Mouse (Mus musculus): ENCODE measurements around the gene Akr1d1. TPM values are rescaled to one million over a fixed set of nuclear protein-coding genes. Genes with fewer than 3 reads are reported as not detected.
A peak's percentile ranks its signal among the peaks of the same experiment; 100 is the strongest.

Gene Akr1d1
- polyA plus RNA-seq, 1 experiment from 2014 or later: not detected

DNA sequence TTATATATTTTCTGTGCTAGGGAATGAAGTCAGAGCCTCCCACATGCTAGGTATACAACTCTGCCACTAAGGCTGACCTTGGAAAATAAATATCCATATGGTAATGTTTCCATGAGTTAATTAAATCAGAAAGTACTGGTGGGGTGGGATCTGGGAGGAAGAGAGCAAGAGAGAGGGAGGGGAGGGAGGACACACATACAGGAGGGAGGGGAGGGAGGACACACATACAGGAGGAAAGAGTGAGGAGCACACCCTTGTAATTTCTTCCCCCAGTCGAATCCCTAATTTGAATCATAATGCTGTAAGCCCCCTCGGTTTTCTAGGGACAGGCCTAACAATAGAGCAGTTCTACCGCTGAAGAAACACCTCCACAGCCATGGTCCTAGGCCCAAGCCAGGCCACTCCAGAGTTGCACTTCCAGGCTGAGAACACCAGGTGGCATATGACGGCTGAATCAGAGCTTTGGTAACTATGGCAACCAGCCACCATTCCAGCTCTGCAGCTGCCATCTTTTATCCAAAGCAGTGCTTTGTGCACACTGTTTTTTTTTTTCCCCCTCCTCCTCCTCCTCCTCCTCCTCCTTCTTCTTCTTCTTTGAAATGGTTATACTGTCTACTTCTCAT, 59.5 kb downstream of the Akr1d1 start:
- H3K4me1 ChIP-seq (ENCODE audit: control insufficient read depth, insufficient read depth, low read length): peaks cover 28% of the 10 kb centered on the region
- WGBS: 0% methylated on average over 4 of the region's 4 CpGs
- no peaks in the 10 kb centered on the region for H3K27me3 ChIP-seq (replicated peaks; ENCODE audit: control insufficient read depth, insufficient read depth, low read length)
- H3K9me3 ChIP-seq (replicated peaks; ENCODE audit: control insufficient read depth, low read length): no peaks in the 10 kb centered on the region
- H3K36me3 ChIP-seq (ENCODE audit: control insufficient read depth, insufficient read depth, low read length): no peaks in the 10 kb centered on the region
- H3K4me2 ChIP-seq (ENCODE audit: low read length): no peak overlapping the region
- no peak overlapping the region for H3K4me3 ChIP-seq (ENCODE audit: low read depth, low read length)
- no peak overlapping the region for H3K9ac ChIP-seq (ENCODE audit: low read length)
- ATAC-seq (peak; percentile 91), DNase-seq (ENCODE audit: low spot score) (peak; percentile 97)
- H3K27ac ChIP-seq (ENCODE audit: low read depth, low read length): peak overlapping the region; percentile 78; the same call in 1 of the 2 replicates

DNA sequence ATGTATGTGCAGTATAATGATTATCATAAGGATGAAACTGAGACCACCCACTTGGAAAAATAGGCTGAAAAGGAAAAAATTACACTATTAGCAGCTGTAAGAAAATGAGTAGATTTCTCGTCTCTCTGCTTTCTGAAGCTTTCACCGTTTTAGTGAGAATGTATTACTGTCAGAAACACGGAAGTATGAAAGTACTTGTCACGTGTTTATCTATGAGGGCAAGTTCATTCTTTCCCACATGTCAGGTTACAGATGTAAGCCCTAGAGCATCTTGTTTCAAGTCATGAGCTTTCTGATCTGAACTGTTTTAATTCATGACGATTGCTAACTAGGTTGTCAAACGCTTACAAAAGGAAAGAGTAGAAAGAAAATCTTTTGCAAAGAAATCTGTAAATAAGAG, 60.8 kb downstream of the Akr1d1 start:
- H3K4me1 ChIP-seq (ENCODE audit: control insufficient read depth, insufficient read depth, low read length): peaks cover 28% of the 10 kb centered on the region
- H3K27ac ChIP-seq (ENCODE audit: low read depth, low read length): peak overlapping the region; percentile 78; the same call in 1 of the 2 replicates
- no peak overlapping the region for H3K4me3 ChIP-seq (ENCODE audit: low read depth, low read length)
- H3K9me3 ChIP-seq (replicated peaks; ENCODE audit: control insufficient read depth, low read length): no peaks in the 10 kb centered on the region
- ATAC-seq (no peak), DNase-seq (ENCODE audit: low spot score) (peak; percentile 1)
- no peak overlapping the region for H3K4me2 ChIP-seq (ENCODE audit: low read length)
- H3K9ac ChIP-seq (ENCODE audit: low read length): no peak overlapping the region
- no peaks in the 10 kb centered on the region for H3K27me3 ChIP-seq (replicated peaks; ENCODE audit: control insufficient read depth, insufficient read depth, low read length)
- H3K36me3 ChIP-seq (ENCODE audit: control insufficient read depth, insufficient read depth, low read length): no peaks in the 10 kb centered on the region
- WGBS: 83% methylated on average over 6 of the region's 6 CpGs

DNA sequence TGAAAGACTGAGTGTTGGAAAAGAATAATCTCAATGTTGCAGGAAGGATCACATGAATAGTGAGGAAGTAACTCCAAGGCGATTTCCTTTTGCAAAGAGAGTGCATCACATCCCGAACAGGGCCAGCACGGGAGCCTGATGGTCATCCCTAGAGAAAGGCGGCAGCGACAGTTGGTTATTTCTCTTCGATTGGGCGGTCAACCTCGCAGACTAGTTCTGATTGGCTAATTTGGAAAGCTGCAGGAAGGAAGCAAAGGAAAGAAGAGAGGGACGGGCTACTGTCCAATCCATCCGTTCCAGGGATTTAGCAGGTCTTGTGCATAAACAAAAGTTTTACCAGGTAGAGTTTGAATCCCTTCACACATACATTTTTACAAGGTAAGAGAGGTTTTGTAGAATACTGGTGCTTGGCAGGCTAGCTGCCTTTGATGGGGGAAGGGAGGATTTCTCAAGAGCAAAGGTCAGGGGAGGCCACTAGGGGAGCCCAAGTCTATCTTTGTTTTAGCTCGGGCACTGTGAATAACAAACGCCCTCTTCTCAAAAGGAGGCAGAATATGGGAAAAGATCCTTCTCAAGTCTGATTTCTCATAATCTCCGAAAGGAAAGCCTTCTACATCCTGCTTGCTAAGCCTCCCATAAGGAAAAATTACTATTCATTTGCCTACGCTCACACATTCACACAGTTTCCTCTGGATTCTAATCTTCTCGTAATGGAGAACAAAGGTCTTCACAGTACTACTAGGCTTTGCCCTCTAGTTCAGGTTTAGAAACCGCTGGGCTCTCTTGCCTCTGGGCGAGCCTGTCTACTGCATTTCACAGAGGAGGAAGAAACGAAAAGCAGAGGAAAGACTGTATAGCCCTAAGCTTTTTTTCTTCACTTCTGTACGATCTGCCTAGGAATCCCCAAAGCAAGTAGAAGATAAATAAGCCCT, 62.4 kb downstream of the Akr1d1 start:
- ATAC-seq: peak; percentile 45
- H3K9me3 ChIP-seq (replicated peaks; ENCODE audit: control insufficient read depth, low read length): no peaks in the 10 kb centered on the region
- H3K4me1 ChIP-seq (ENCODE audit: control insufficient read depth, insufficient read depth, low read length): peaks cover 28% of the 10 kb centered on the region
- H3K4me2 ChIP-seq (ENCODE audit: low read length): peak overlapping the region; percentile 21
- WGBS: 18% methylated on average over 19 of the region's 19 CpGs
- H3K9ac ChIP-seq (ENCODE audit: low read length): peak overlapping the region; percentile 26; the same call in 1 of the 2 replicates
- peak; percentile 81 for DNase-seq (ENCODE audit: low spot score)
- H3K4me3 ChIP-seq (ENCODE audit: low read depth, low read length): no peak overlapping the region
- H3K27ac ChIP-seq (ENCODE audit: low read depth, low read length): peak overlapping the region; percentile 84
- H3K36me3 ChIP-seq (ENCODE audit: control insufficient read depth, insufficient read depth, low read length): no peaks in the 10 kb centered on the region
- no peaks in the 10 kb centered on the region for H3K27me3 ChIP-seq (replicated peaks; ENCODE audit: control insufficient read depth, insufficient read depth, low read length)

DNA sequence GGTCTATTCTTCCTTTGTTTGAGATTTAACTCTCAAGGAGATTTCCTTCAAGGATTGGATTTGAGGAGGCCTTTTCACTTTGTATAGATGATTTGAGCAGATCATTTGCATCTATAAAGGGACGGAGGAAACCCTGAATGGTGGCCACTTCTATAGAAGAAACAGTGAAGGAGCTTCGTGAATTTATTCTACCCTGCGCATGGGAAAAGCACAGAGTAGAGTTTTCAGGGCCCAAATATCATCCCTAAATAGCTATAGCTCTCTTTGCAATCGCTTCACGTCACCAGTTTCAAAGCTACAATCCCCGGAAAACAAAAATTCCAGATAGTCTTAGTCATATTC, 63.0 kb downstream of the Akr1d1 start:
- Histone ChIP-seq H3K9me3 (replicated peaks; ENCODE audit: control insufficient read depth, low read length) (no peaks in the 10 kb centered on the region), H3K4me2 (ENCODE audit: low read length) (peak overlapping the region; percentile 21; the same call in 1 of the 2 replicates), H3K36me3 (ENCODE audit: control insufficient read depth, insufficient read depth, low read length) (no peaks in the 10 kb centered on the region), H3K27ac (ENCODE audit: low read depth, low read length) (peak overlapping the region; percentile 84), H3K4me3 (ENCODE audit: low read depth, low read length) (no peak overlapping the region), H3K27me3 (replicated peaks; ENCODE audit: control insufficient read depth, insufficient read depth, low read length) (no peaks in the 10 kb centered on the region), H3K9ac (ENCODE audit: low read length) (peak overlapping the region; percentile 26; the same call in 1 of the 2 replicates), H3K4me1 (ENCODE audit: control insufficient read depth, insufficient read depth, low read length) (peaks cover 28% of the 10 kb centered on the region)
- DNase-seq (ENCODE audit: low spot score) (peak; percentile 47), ATAC-seq (no peak)
- WGBS: 10% methylated on average over 6 of the region's 6 CpGs

DNA sequence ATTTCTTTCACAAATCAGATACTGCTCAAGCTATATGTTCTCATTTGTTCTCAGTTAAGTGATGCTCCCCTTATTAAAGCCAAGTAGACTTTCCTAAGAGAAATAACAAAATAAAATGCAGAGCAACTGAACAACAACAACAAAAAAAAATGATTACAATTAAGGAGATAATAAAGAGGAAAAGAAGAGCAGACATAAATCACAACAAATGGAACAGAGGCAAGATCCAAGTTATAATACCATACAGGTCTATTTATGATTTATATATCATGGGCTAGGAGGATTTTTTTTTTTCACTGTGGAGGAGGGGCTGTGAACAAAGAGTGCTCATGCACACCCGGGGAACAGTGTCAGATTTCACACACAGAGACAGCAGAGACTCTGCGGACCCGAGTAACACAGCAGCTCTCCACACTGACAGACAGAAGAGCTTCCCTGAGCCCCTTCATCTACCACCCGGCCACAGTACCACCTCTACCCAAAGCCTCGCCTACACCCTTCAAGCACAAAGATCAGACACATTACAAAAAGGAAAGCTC, 63.6 kb downstream of the Akr1d1 start:
- DNase-seq (ENCODE audit: low spot score): peak; percentile 37
- Histone ChIP-seq H3K4me3 (ENCODE audit: low read depth, low read length) (no peak overlapping the region), H3K9ac (ENCODE audit: low read length) (0 out of 2 replicates have a peak overlapping the region, but pooled peaks have one; percentile 26), H3K36me3 (ENCODE audit: control insufficient read depth, insufficient read depth, low read length) (no peaks in the 10 kb centered on the region), H3K9me3 (replicated peaks; ENCODE audit: control insufficient read depth, low read length) (no peaks in the 10 kb centered on the region), H3K27me3 (replicated peaks; ENCODE audit: control insufficient read depth, insufficient read depth, low read length) (no peaks in the 10 kb centered on the region), H3K27ac (ENCODE audit: low read depth, low read length) (peak overlapping the region; percentile 84; the same call in 1 of the 2 replicates), H3K4me1 (ENCODE audit: control insufficient read depth, insufficient read depth, low read length) (peaks cover 28% of the 10 kb centered on the region), H3K4me2 (ENCODE audit: low read length) (0 out of 2 replicates have a peak overlapping the region, but pooled peaks have one; percentile 4)
- ATAC-seq: peak; percentile 22; the same call in 1 of the 2 replicates
- 11% methylated on average over 5 of the region's 5 CpGs for WGBS

DNA sequence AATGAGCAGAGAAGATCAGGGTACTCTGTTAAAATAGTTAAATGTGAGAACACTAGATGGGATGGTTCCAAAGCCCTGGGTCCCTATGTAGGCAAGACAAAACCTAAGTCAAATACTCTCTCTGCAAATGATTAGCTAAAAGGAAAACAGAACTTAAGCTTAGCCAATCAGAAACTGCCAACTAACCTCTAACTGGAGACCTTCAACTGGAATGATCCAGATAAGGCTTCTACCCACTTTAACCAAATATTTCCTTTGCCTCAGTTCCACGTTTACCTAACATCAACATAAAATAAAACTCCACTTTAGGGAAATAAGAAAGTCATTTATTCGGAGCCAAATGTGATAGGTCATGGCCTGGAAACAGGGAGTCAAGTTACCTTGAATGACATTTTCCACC, 67.1 kb downstream of the Akr1d1 start:
- Histone ChIP-seq H3K36me3 (ENCODE audit: control insufficient read depth, insufficient read depth, low read length) (no peaks in the 10 kb centered on the region), H3K27me3 (replicated peaks; ENCODE audit: control insufficient read depth, insufficient read depth, low read length) (no peaks in the 10 kb centered on the region), H3K4me3 (ENCODE audit: low read depth, low read length) (no peak overlapping the region), H3K9me3 (replicated peaks; ENCODE audit: control insufficient read depth, low read length) (no peaks in the 10 kb centered on the region), H3K4me2 (ENCODE audit: low read length) (no peak overlapping the region), H3K4me1 (ENCODE audit: control insufficient read depth, insufficient read depth, low read length) (peaks cover 12% of the 10 kb centered on the region), H3K9ac (ENCODE audit: low read length) (no peak overlapping the region), H3K27ac (ENCODE audit: low read depth, low read length) (no peak overlapping the region)
- WGBS: 86% methylated on average over 2 of the region's 2 CpGs
- no peak for DNase-seq (ENCODE audit: low spot score)
- no peak for ATAC-seq

DNA sequence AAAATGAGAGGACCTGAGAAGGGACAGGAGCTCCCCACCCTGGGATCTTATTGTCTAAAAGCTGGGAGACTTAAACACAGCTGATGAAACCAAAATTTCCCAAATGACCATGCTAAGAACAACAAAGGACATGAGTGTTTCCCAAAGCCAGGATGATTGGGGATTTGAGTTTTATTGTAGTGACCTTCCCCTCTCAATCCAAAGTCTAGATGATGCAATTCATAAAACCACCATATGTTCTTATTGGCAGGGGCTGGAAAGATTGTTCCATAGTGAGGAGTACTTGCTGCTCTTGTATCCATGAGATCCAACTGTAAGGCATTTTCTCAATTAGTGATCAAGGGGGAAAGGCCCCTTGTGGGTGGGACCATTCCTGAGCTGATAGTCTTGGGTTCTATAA, 68.1 kb downstream of the Akr1d1 start:
- Histone ChIP-seq H3K4me3 (ENCODE audit: low read depth, low read length) (no peak overlapping the region), H3K9ac (ENCODE audit: low read length) (no peak overlapping the region), H3K4me2 (ENCODE audit: low read length) (no peak overlapping the region), H3K27me3 (replicated peaks; ENCODE audit: control insufficient read depth, insufficient read depth, low read length) (no peaks in the 10 kb centered on the region), H3K4me1 (ENCODE audit: control insufficient read depth, insufficient read depth, low read length) (peaks cover 2% of the 10 kb centered on the region; the same call in 1 of the 2 replicates), H3K36me3 (ENCODE audit: control insufficient read depth, insufficient read depth, low read length) (no peaks in the 10 kb centered on the region), H3K27ac (ENCODE audit: low read depth, low read length) (no peak overlapping the region), H3K9me3 (replicated peaks; ENCODE audit: control insufficient read depth, low read length) (no peaks in the 10 kb centered on the region)
- ATAC-seq (no peak), DNase-seq (ENCODE audit: low spot score) (no peak)

DNA sequence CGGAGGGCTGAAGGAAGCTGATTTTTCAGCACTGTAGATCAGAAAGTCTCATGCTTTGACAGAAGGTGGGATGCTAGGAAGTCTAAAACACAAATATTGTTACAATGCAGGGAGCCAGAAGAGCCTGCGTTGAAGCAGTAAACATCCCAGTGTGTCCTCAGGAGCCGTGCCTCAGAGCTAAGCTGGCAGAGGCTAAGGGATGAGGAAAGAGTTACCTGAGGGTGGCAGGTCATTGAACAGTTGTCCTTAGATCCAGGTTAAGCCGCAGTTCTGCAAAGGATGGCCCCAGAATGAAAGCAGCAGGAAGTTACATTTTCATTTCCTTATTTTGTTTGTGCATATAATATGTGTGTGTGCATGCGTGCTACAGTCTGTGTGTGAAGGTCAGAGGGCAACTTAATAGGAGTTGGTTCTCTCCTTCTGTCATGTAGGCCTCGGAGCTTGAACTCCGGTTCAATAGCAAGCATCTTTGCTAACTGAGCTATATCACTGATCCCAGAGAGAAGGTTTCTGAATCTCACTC, 71.1 kb downstream of the Akr1d1 start:
- H3K27ac ChIP-seq (ENCODE audit: low read depth, low read length): no peak overlapping the region
- DNase-seq (ENCODE audit: low spot score) (no peak), ATAC-seq (no peak)
- H3K27me3 ChIP-seq (replicated peaks; ENCODE audit: control insufficient read depth, insufficient read depth, low read length): no peaks in the 10 kb centered on the region
- no peak overlapping the region for H3K9ac ChIP-seq (ENCODE audit: low read length)
- H3K36me3 ChIP-seq (ENCODE audit: control insufficient read depth, insufficient read depth, low read length): no peaks in the 10 kb centered on the region
- H3K9me3 ChIP-seq (replicated peaks; ENCODE audit: control insufficient read depth, low read length): no peaks in the 10 kb centered on the region
- H3K4me1 ChIP-seq (ENCODE audit: control insufficient read depth, insufficient read depth, low read length): no peaks in the 10 kb centered on the region
- WGBS: 91% methylated on average over 7 of the region's 7 CpGs
- H3K4me2 ChIP-seq (ENCODE audit: low read length): no peak overlapping the region
- no peak overlapping the region for H3K4me3 ChIP-seq (ENCODE audit: low read depth, low read length)
